Comparison of ENCODE assay signal across 14 mouse cellular contexts in genomic region chr7:116156894-116157143, GRCm38 (mm10).
DNase-seq lines count a peak whose midpoint lies in the region; ATAC-seq and TF ChIP-seq lines count a peak whose summit lies in the region.
"Had no signal": no experiment of that assay in that cellular context is flagged by ENCODE, and none has a peak within 500 bp of the region (broad histone marks: within the 10 kb centered on the region; RNA-seq: fewer than 3 reads in every experiment).

No protein-coding gene starts in this region.

- H3K4me3 ChIP-seq in heart, embryonic 13.5 days = no peak overlapping the region
- H3K4me3 ChIP-seq in ES-Bruce4 (ENCODE audit: low read depth, low read length) = peak overlapping the region; percentile 11
- no peak overlapping the region for H3K4me3 ChIP-seq in embryonic facial prominence, embryonic 14.5 days (ENCODE audit: low read depth, low read length)
- H3K4me3 ChIP-seq in lung, embryonic 16.5 days (ENCODE audit: low read length) = no peak overlapping the region
- H3K4me3 ChIP-seq: forebrain, embryonic 15.5 days; heart, embryonic 12.5 days; hindbrain, embryonic 10.5 days; liver, embryonic 15.5 days; neural tube, embryonic 13.5 days had no signal

- TF ChIP-seq POLR2A in ES-Bruce4 (IDR thresholded peaks at IDR 0.05; ENCODE audit: insufficient read depth, low read length) = no peak

- no peak overlapping the region for H3K4me2 ChIP-seq in heart, embryonic 13.5 days
- peak overlapping the region; percentile 15; the same call in 1 of the 2 replicates for H3K4me2 ChIP-seq in embryonic facial prominence, embryonic 14.5 days (ENCODE audit: low read depth, low read length)
- 0 out of 2 replicates have a peak overlapping the region, but pooled peaks have one; percentile 19 for H3K4me2 ChIP-seq in lung, embryonic 16.5 days (ENCODE audit: low read depth, low read length)
- H3K4me2 ChIP-seq: forebrain, embryonic 15.5 days; heart, embryonic 12.5 days; liver, embryonic 15.5 days; neural tube, embryonic 13.5 days had no signal

- peaks cover 4% of the 10 kb centered on the region; the same call in 1 of the 2 replicates for H3K4me1 ChIP-seq in heart, embryonic 13.5 days
- H3K4me1 ChIP-seq in ES-Bruce4 (ENCODE audit: control insufficient read depth, insufficient read depth, low read length) = no peaks in the 10 kb centered on the region
- H3K4me1 ChIP-seq in embryonic facial prominence, embryonic 14.5 days (ENCODE audit: control insufficient read depth, insufficient read depth, low read length) = 0 out of 2 replicates have a peak, but pooled peaks cover 3% of the 10 kb centered on the region
- no peaks in the 10 kb centered on the region; the same call in 1 of the 2 replicates for H3K4me1 ChIP-seq in lung, embryonic 16.5 days (replicated peaks; ENCODE audit: control insufficient read depth, insufficient read depth, low read length)
- H3K4me1 ChIP-seq: forebrain, embryonic 15.5 days; neural tube, embryonic 13.5 days had no signal

- H3K27me3 ChIP-seq in heart, embryonic 13.5 days (replicated peaks) = no peaks in the 10 kb centered on the region
- no peaks in the 10 kb centered on the region for H3K27me3 ChIP-seq in ES-Bruce4 (ENCODE audit: control insufficient read depth, insufficient read depth, low read length, poor library complexity, severe bottlenecking)
- H3K27me3 ChIP-seq in embryonic facial prominence, embryonic 14.5 days (replicated peaks; ENCODE audit: control insufficient read depth, insufficient read depth, low read length) = no peaks in the 10 kb centered on the region
- no peaks in the 10 kb centered on the region for H3K27me3 ChIP-seq in lung, embryonic 16.5 days (ENCODE audit: control insufficient read depth, insufficient read depth, low read depth, low read length)
- H3K27me3 ChIP-seq: forebrain, embryonic 15.5 days; heart, embryonic 12.5 days; liver, embryonic 15.5 days; neural tube, embryonic 13.5 days had no signal

- H3K9me3 ChIP-seq in heart, embryonic 13.5 days = no peaks in the 10 kb centered on the region
- no peaks in the 10 kb centered on the region for H3K9me3 ChIP-seq in ES-Bruce4 (replicated peaks; ENCODE audit: control insufficient read depth, insufficient read depth, low read length, poor library complexity, severe bottlenecking)
- H3K9me3 ChIP-seq in embryonic facial prominence, embryonic 14.5 days (ENCODE audit: control insufficient read depth, low read length) = no peaks in the 10 kb centered on the region
- no peaks in the 10 kb centered on the region for H3K9me3 ChIP-seq in lung, embryonic 16.5 days (ENCODE audit: control insufficient read depth, low read length)
- H3K9me3 ChIP-seq: forebrain, embryonic 15.5 days; heart, embryonic 12.5 days; hindbrain, embryonic 10.5 days; liver, embryonic 15.5 days; neural tube, embryonic 13.5 days had no signal

- no peak for DNase-seq in heart, postnatal 25 days (ENCODE audit: low spot score)
- no peak for DNase-seq in embryonic facial prominence, embryonic 14.5 days (ENCODE audit: low spot score)
- no peak for DNase-seq in left cerebral cortex, adult 18-20 months (ENCODE audit: low spot score in 2 of 2)
- no peak for DNase-seq in right cerebral cortex, postnatal 25 days
- DNase-seq: cerebellum, postnatal 25 days; kidney, postnatal 14 days had no signal

- TF ChIP-seq CTCF in ES-Bruce4 (IDR thresholded peaks at IDR 0.05; ENCODE audit: low read depth, low read length) = no peak

- 0 out of 2 replicates have a peak overlapping the region, but pooled peaks have one; percentile 19 for H3K9ac ChIP-seq in heart, embryonic 13.5 days
- no peak overlapping the region for H3K9ac ChIP-seq in ES-Bruce4 (ENCODE audit: low read depth, poor library complexity, severe bottlenecking)
- no peak overlapping the region; the same call in 1 of the 2 replicates for H3K9ac ChIP-seq in embryonic facial prominence, embryonic 14.5 days (ENCODE audit: low read depth, low read length)
- H3K9ac ChIP-seq in lung, embryonic 16.5 days (ENCODE audit: low read length) = peak overlapping the region; percentile 8; the same call in 1 of the 2 replicates
- H3K9ac ChIP-seq: forebrain, embryonic 15.5 days; heart, embryonic 12.5 days; liver, embryonic 15.5 days; neural tube, embryonic 13.5 days had no signal

- ATAC-seq in heart, embryonic 13.5 days (ENCODE audit: extremely low read depth, insufficient number of reproducible peaks, low FRiP score, low TSS enrichment) = no peak
- no peak for ATAC-seq in embryonic facial prominence, embryonic 14.5 days (ENCODE audit: low read depth)
- ATAC-seq in lung, embryonic 16.5 days (ENCODE audit: low read depth) = no peak
- ATAC-seq: forebrain, embryonic 15.5 days had no signal

- no peak overlapping the region for H3K27ac ChIP-seq in heart, embryonic 13.5 days (replicated peaks)
- no peak overlapping the region for H3K27ac ChIP-seq in ES-Bruce4 (ENCODE audit: insufficient read depth, low read length)
- H3K27ac ChIP-seq in embryonic facial prominence, embryonic 14.5 days (replicated peaks; ENCODE audit: low read depth, low read length) = no peak overlapping the region
- H3K27ac ChIP-seq in lung, embryonic 16.5 days (ENCODE audit: low read length) = no peak overlapping the region
- H3K27ac ChIP-seq: forebrain, embryonic 15.5 days; hindbrain, embryonic 10.5 days; liver, embryonic 15.5 days; neural tube, embryonic 13.5 days had no signal

- WGBS in heart, embryonic 13.5 days = 56% methylated on average over 14 of the region's 14 CpGs
- WGBS in embryonic facial prominence, embryonic 14.5 days = 78% methylated on average over 14 of the region's 14 CpGs
- WGBS in lung, embryonic 16.5 days = 69% methylated on average over 14 of the region's 14 CpGs

- peaks cover 88% of the 10 kb centered on the region for H3K36me3 ChIP-seq in heart, embryonic 13.5 days
- H3K36me3 ChIP-seq in ES-Bruce4 (ENCODE audit: control insufficient read depth, insufficient read depth, low read length, poor library complexity, severe bottlenecking) = peaks cover 14% of the 10 kb centered on the region
- H3K36me3 ChIP-seq in embryonic facial prominence, embryonic 14.5 days (ENCODE audit: control insufficient read depth, insufficient read depth, low read length) = no peaks in the 10 kb centered on the region
- H3K36me3 ChIP-seq in lung, embryonic 16.5 days (ENCODE audit: control insufficient read depth, insufficient read depth, low read length) = no peaks in the 10 kb centered on the region; the same call in 1 of the 2 replicates
- H3K36me3 ChIP-seq: forebrain, embryonic 15.5 days; liver, embryonic 15.5 days had no signal

- TF ChIP-seq EP300 in ES-Bruce4 (IDR thresholded peaks at IDR 0.05; ENCODE audit: insufficient read depth, low read depth, low read length) = no peak

- intact Hi-C loops in heart, postnatal 25 days (cut with DNase I) = no loop called here

Comparison
In these comparisons a context has a peak if more than half of its experiments do, and no peak if none do; other contexts are left out.
1. H3K9ac ChIP-seq: peak in heart, embryonic 13.5 days (single experiment) and lung, embryonic 16.5 days (single experiment); none in ES-Bruce4 (single experiment) and embryonic facial prominence, embryonic 14.5 days (single experiment).